Mouse (Mus musculus) embryo, embryonic 11.5 days (tissue): ENCODE measurements around the gene Prrt2.
A peak's percentile ranks its signal among the peaks of the same experiment; 100 is the strongest.

Source experiments
- DNase-seq: peaks from one replicate; pipeline ENCODE4 v3.0.0-alpha.2; 2012; ENCODE audit warnings: low read depth, low spot score

Gene Prrt2

GRCm38 (mm10) chr7:127020031-127020430, 980 bp downstream of the Prrt2 start:
- DNase-seq, result no peak

GRCm38 (mm10) chr7:127019306-127019960, 1.6 kb downstream of the Prrt2 start:
- DNase-seq, result no peak

- DNase-seq, result no peak
These were observed 2.4 kb downstream of the Prrt2 start for GRCm38 (mm10) chr7:127018416-127019305.

- no peak for DNase-seq
These were observed 3.1 kb downstream of the Prrt2 start for GRCm38 (mm10) chr7:127017950-127018345.

GRCm38 (mm10) chr7:127016971-127017949, 3.8 kb downstream of the Prrt2 start, which contains the start of gene Pagr1a:
Pagr1a (minus strand) TSS chr7:127017352.
- peak; percentile 100 for DNase-seq

GRCm38 (mm10) chr7:127016486-127016938, 4.5 kb downstream of the Prrt2 start:
- no peak for DNase-seq

- no peak for DNase-seq
These were observed 4.7 kb downstream of the Prrt2 start, which contains the start of gene Pagr1b for GRCm38 (mm10) chr7:127016481-127016485. Pagr1b (minus strand) TSS chr7:127016484.

GRCm38 (mm10) chr7:127016081-127016480, 4.9 kb downstream of the Prrt2 start:
- DNase-seq, result peak; percentile 35

GRCm38 (mm10) chr7:127014993-127015392, 6.0 kb downstream of the Prrt2 start:
- DNase-seq, result no peak

GRCm38 (mm10) chr7:127014320-127014719, 6.7 kb downstream of the Prrt2 start, which contains the start of gene Mvp:
Mvp (minus strand) TSS chr7:127014621.
- peak; percentile 13 for DNase-seq

GRCm38 (mm10) chr7:127013385-127013784, 7.6 kb downstream of the Prrt2 start:
- DNase-seq, result no peak

- no peak for DNase-seq
These were observed 8.2 kb downstream of the Prrt2 start for GRCm38 (mm10) chr7:127012845-127013244.

GRCm38 (mm10) chr7:127012374-127012773, 8.6 kb downstream of the Prrt2 start:
- no peak for DNase-seq

GRCm38 (mm10) chr7:127011717-127012116, 9.3 kb downstream of the Prrt2 start:
- no peak for DNase-seq

- DNase-seq, result no peak
These were observed 10.0 kb downstream of the Prrt2 start for GRCm38 (mm10) chr7:127011051-127011450.

GRCm38 (mm10) chr7:127009307-127010085, 11.5 kb downstream of the Prrt2 start:
- no peak for DNase-seq

- DNase-seq, result no peak
These were observed 12.6 kb downstream of the Prrt2 start for GRCm38 (mm10) chr7:127008239-127009019.

- DNase-seq, result no peak
These were observed 13.5 kb downstream of the Prrt2 start for GRCm38 (mm10) chr7:127007313-127008024.

GRCm38 (mm10) chr7:127004122-127004875, 16.7 kb downstream of the Prrt2 start:
- no peak for DNase-seq
